Mouse (Mus musculus) ES-E14 (cell line): ENCODE measurements at regions not wholly inside any gene's neighbourhood (a gene's known extent, or its start where the extent isn't known, plus 50 kb on each side); places are given as distances from the start of the nearest gene placed in this dataset.

Experiments used
- DNase-seq: peaks from one replicate; pipeline ENCODE4 v3.0.0-alpha.2; 2013; ENCODE audit warnings: low read depth, low spot score
- H3K27ac ChIP-seq: 2 replicates; pipeline ENCODE4 v1.5.1; 2012; ENCODE audit warnings: low read depth, mild to moderate bottlenecking, low read length, moderate library complexity, mixed read lengths; ENCODE audit not compliant: poor library complexity, insufficient read depth, severe bottlenecking
- H3K36me3 ChIP-seq: 2 replicates; pipeline ENCODE4 v1.6.1; 2012; ENCODE audit warnings: mild to moderate bottlenecking, low read length, moderate library complexity, mixed read lengths; ENCODE audit not compliant: control insufficient read depth, poor library complexity, insufficient read depth, severe bottlenecking
- H3K4me1 ChIP-seq, 2 experiments: fragments of 150-350 bp in 1 of 2; sonication (generic) in 1 of 2; 2 replicates each; pipeline ENCODE4 v1.6.1; 2012; ENCODE audit warnings: low read length in 2 of 2, mild to moderate bottlenecking in 1 of 2, mixed read lengths in 1 of 2; ENCODE audit not compliant: control insufficient read depth in 2 of 2, insufficient read depth in 2 of 2, poor library complexity in 1 of 2
- H3K4me3 ChIP-seq, 2 experiments: fragments of 150-350 bp in 1 of 2; sonication (generic) in 1 of 2; 2 replicates each; pipeline ENCODE4 v1.5.1; 2012; ENCODE audit warnings: low read length in 2 of 2, low read depth in 1 of 2, mild to moderate bottlenecking in 1 of 2, mixed read lengths in 1 of 2; ENCODE audit not compliant: insufficient read depth in 1 of 2, poor library complexity in 1 of 2, severe bottlenecking in 1 of 2
- H3K9ac ChIP-seq: 2 replicates; pipeline ENCODE4 v1.6.1; 2012; ENCODE audit warnings: low read depth, mild to moderate bottlenecking, low read length, mixed read lengths; ENCODE audit not compliant: poor library complexity, insufficient read depth, severe bottlenecking
- H3K9me3 ChIP-seq: fragments of 150-350 bp; sonication (generic); 2 replicates; pipeline ENCODE4 v1.6.1; 2012; ENCODE audit warnings: low read depth, mild to moderate bottlenecking, low read length; ENCODE audit not compliant: control insufficient read depth, insufficient read depth
- CHD2 ChIP-seq: IDR thresholded peaks from 2 replicates; pipeline ENCODE4 v1.6.1; 2014; ENCODE audit warnings: mild to moderate bottlenecking, low read depth, low read length, inconsistent platforms
- HCFC1 ChIP-seq: IDR thresholded peaks from 2 replicates; pipeline ENCODE4 v1.6.1; 2012; ENCODE audit warnings: low read length, inconsistent platforms, borderline replicate concordance; ENCODE audit not compliant: insufficient read depth
- MAFK ChIP-seq: IDR thresholded peaks from 2 replicates; pipeline ENCODE4 v1.6.1; 2014; ENCODE audit warnings: mild to moderate bottlenecking, low read depth, low read length, inconsistent platforms; ENCODE audit not compliant: insufficient read depth
- ZC3H11A ChIP-seq: IDR thresholded peaks from 2 replicates; pipeline ENCODE4 v1.6.1; 2012; ENCODE audit warnings: low read depth, mild to moderate bottlenecking, inconsistent platforms, low read length, borderline replicate concordance
- ZNF384 ChIP-seq: IDR thresholded peaks from 2 replicates; pipeline ENCODE4 v1.6.1; 2012; ENCODE audit warnings: low read depth, low read length, inconsistent platforms
- in situ Hi-C, 2 experiments: fragments of 600-800 bp; cut with MboI; formaldehyde crosslinking; loops; one replicate each; pipeline ENCODE4 v1.15.1; 2025; ENCODE audit warnings: low sequenced_read_pairs in 2 of 2, inconsistent platforms in 1 of 2; ENCODE audit not compliant: unreplicated experiment in 2 of 2

DNA sequence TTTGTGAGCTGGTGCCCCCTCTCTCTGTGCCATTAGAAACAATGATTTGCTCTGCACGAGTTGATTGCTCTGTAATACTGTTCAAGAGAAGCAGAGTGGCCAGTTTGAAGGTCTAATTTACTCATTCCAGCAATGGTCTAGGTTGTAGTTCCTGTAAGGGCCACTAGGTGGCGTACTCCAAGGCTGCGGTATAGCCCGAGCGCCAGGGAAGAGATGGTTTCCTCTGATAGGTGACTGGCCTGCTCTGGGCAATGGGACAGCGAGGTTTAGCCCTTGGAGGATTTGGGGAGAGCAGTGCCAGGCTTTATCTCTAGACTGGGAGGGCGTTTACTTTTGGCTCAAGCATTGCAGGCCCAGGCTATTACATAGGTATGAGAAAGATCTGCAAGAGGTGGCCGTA lies 76.8 kb upstream of the Mki67 start:
- no peak overlapping the region for H3K27ac ChIP-seq
- no peaks in the 10 kb centered on the region for H3K36me3 ChIP-seq
- H3K9me3 ChIP-seq = no peaks in the 10 kb centered on the region
- no peak overlapping the region for H3K9ac ChIP-seq
- in situ Hi-C loops = no loop called here
- peaks cover 0 to 4% of the 10 kb centered on the region in 2 experiments; a peak in 2 of 4 replicates for H3K4me1 ChIP-seq
- TF ChIP-seq ZNF384 (no peak), ZC3H11A (no peak)
- peak; percentile 61 for DNase-seq
- H3K4me3 ChIP-seq = no peak overlapping the region

- H3K9ac ChIP-seq = no peak overlapping the region
- TF ChIP-seq HCFC1 = no peak
- no peak for TF ChIP-seq CHD2
- TF ChIP-seq ZNF384 = no peak
- no peak for TF ChIP-seq ZC3H11A
- TF ChIP-seq MAFK = no peak
- no peaks in the 10 kb centered on the region for H3K9me3 ChIP-seq
- peaks cover 0 to 4% of the 10 kb centered on the region in 2 experiments; a peak in 2 of 4 replicates for H3K4me1 ChIP-seq
- no peak overlapping the region for H3K4me3 ChIP-seq
- in situ Hi-C loops = no loop called here
- no peak overlapping the region for H3K27ac ChIP-seq
- no peaks in the 10 kb centered on the region for H3K36me3 ChIP-seq
- DNase-seq = no peak
These were observed 78.1 kb upstream of the Mki67 start for GRCm38 (mm10) chr7:135794238-135794637.

DNA sequence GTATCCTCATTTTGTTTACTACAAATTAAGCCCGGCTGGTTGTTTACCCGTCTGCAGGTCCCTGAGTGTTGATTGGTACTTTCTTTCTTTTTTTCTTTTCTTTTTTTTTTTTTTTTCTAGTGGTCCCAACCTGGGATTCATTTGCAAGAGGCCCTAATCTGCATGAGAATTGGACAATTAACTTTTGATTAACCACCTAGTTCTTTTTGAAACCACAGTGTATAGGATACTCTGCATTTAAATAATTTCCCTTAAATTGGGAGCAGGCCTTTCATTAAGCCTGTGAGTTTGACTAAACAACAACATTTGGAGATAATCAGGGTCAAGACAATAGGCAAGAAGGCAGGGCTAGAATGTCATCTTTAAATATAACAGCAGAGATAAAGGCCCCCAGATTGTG lies 78.5 kb upstream of the Mki67 start:
- TF ChIP-seq CHD2 = no peak
- TF ChIP-seq ZC3H11A = no peak
- peak; percentile 59; the same call in 1 of the 2 replicates for TF ChIP-seq ZNF384
- TF ChIP-seq HCFC1 = no peak
- no peak for TF ChIP-seq MAFK
- no peak overlapping the region for H3K4me3 ChIP-seq
- no peak overlapping the region for H3K9ac ChIP-seq
- no peak overlapping the region for H3K27ac ChIP-seq
- in situ Hi-C loops = no loop called here
- peaks cover 0 to 4% of the 10 kb centered on the region in 2 experiments; a peak in 2 of 4 replicates for H3K4me1 ChIP-seq
- H3K36me3 ChIP-seq = no peaks in the 10 kb centered on the region
- no peaks in the 10 kb centered on the region for H3K9me3 ChIP-seq
- no peak for DNase-seq

DNA sequence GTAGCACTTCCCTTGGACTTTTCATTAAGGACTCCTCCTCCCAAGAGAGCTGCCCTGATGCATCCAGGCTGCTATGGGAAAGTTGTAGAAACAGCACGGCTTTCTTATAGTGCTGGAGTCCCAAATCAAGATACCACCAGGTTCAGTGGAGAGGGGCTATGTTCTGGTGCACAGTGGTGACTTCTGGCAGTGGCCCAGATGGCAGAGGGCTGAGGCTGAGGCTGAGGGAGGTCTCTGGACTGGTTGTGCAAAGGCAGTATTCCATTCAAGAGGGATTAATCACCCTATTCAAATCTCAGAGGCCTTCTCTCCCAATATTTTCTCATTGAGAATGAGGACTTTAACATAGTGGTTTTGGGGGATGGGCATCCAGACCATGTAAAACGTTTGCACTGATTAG lies 82.3 kb upstream of the Mki67 start:
- no peaks in the 10 kb centered on the region for H3K36me3 ChIP-seq
- H3K27ac ChIP-seq = no peak overlapping the region
- no peak overlapping the region for H3K4me3 ChIP-seq
- peaks cover 0 to 4% of the 10 kb centered on the region in 2 experiments; a peak in 2 of 4 replicates for H3K4me1 ChIP-seq
- in situ Hi-C loops = no loop called here
- no peak overlapping the region for H3K9ac ChIP-seq
- TF ChIP-seq CHD2 (no peak), MAFK (no peak), ZC3H11A (no peak), HCFC1 (no peak), ZNF384 (no peak)
- no peak for DNase-seq
- H3K9me3 ChIP-seq = no peaks in the 10 kb centered on the region

DNA sequence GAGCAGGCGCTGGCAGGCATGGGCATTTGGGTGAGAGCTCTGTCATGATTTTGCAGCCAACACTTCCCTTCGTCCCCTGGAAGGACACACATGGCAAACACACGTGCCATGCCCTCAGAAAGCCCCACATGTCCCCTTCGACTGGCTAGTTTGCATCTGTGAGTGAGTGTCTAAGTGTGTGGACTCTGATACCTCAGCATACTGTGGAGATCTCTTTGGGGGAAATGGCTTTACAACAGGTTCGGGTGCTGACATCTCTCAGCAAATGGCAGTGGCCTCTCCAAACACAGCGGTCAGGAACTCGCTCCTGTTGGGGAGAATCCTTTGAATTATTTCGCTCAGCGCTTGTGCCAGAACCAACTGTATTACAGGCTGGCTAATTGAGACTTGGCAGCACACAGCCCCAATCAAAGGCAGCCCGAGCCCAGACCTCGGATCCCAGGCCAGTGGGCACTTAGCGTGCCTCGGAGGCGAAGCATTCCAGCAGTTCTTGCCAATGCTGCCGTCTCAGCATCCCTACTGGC lies 86.5 kb upstream of the Mki67 start:
- Histone ChIP-seq H3K4me1 (no peaks in the 10 kb centered on the region), H3K27ac (no peak overlapping the region), H3K9me3 (no peaks in the 10 kb centered on the region), H3K36me3 (no peaks in the 10 kb centered on the region), H3K4me3 (no peak overlapping the region), H3K9ac (no peak overlapping the region)
- TF ChIP-seq HCFC1 = no peak
- no peak for TF ChIP-seq ZC3H11A
- TF ChIP-seq CHD2 = no peak
- TF ChIP-seq ZNF384 = no peak
- no peak for TF ChIP-seq MAFK
- in situ Hi-C loops = no loop called here
- DNase-seq = no peak
